Mouse (Mus musculus): ENCODE data around the gene Kalrn.

Kalrn gene

DNA sequence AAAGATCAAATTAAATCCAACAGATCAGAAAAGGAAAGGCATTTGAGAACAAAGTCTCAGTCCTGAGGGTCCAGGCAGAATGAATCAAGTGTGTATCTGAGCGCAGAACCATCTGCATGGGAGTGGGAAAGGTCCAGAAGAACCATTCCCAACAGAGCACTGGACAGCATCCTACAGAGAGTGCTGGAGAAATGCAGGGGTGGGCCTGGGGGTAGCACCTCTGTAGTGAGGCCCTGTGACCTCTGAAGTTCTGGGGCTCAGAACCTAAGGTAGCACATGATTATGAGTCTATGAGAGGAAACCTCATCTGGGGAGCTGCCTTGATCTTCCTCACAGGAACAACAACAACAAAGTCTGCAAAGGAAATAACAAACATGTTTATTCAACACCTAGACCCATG, 20.6 kb downstream of the Kalrn start:
- no peak for DNase-seq

DNA sequence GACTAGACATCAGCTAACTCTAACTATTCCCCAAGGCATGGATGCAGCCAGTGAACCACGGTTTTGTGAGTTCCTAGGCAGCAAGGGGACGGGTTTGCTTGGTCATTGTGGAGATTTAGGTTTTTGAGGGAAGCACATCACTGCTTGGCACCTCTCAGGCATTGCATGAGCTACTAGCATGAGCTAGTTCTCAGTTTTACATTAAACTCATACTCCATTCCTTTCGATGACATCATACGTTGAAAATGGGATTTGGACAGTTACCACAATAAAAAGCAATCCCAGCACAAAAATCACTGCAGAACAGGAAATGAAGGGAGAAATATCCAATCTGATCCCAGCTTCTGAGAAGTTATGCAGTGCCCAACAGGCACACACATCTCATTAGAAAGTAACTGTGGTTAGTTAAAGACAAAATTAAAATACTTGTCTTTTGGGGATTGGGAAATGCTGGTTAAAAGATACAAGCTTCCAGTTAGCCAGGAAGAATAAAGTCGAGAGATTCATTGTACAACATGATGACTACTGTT, 23.8 kb downstream of the Kalrn start:
- DNase-seq: no peak

DNA sequence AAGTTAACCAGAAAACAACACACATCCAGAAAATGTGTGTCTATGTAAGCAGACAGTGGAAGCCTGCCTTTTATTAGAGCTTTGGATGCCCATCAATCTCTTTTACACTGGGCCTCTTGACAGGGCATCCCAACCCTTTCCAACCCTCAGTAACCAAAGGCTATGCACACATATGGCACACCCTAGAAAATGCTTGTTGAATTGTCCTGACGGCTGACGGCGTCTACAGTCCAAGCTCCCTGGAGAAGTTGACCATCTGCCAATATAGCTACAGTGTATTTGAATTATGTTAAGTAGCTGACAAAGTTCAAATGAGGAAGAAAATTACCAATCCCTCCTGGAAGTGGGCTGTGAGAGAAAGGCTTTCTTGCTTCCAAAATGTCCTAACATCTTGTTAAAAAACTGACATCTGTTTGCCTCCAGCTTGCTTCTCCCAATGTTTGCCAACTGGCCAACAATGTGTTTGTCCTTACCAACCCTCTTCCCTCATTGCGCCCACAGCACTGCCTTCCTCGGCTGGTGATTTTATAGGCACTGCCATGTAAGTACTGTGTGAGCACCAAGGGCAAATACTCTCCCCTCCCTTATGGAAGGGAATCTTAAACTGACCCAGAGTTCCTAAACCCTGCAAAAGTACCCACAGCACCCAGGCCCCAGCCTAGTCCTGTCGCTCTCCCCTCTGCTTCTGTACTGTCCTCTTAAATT, 26.4 kb downstream of the Kalrn start:
- DNase-seq: no peak

DNA sequence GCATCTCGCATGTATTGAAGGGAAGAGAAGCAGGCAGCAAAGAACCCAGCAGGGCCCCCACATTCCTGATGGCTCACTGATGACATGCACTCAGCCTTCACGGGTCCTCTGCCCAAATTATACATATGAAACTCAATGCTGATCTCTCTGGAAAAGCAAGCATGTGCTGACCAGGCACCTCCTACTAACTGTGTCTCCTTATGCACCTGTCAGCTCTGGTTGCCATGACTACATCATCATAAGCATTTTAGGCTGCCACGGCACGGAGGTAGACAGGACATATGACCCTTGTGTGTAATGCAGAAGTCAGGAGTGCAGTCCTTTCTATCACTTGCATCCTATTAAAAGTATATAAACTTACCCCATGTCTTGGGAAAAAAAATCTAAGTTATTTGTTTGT, 29.6 kb downstream of the Kalrn start:
- no peak for DNase-seq

GRCm38 (mm10) chr16:34542341-34542740, 31.0 kb downstream of the Kalrn start:
- no peak for DNase-seq

GRCm38 (mm10) chr16:34538679-34539185, 34.6 kb downstream of the Kalrn start:
- DNase-seq: no peak

GRCm38 (mm10) chr16:34536300-34536699, 37.0 kb downstream of the Kalrn start:
- DNase-seq: no peak

- peak; percentile 24 to 47 for DNase-seq
Observed at GRCm38 (mm10) chr16:34535135-34535534, 38.2 kb downstream of the Kalrn start.

- DNase-seq: peak in 1 of 2 experiments; percentile 53
Observed at GRCm38 (mm10) chr16:34531506-34531905, 41.8 kb downstream of the Kalrn start.

DNA sequence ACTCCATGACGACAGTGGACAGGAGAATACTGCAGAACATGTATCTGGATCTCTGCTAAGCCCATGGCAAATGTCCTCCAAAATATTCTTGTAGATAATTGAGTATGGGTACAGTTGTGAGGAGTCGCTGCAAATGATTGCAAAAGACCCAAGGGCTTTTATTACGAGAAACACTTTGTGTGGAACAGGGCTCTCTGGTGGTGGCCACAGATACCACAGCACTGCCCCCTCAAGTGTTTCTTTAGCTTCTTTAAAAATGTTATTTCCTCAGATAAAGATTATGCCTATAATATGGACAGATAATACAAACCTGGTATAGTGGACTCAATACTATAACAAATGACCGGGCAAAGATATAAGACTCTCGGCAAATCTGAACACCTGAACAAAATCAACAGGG, 43.3 kb downstream of the Kalrn start:
- DNase-seq: no peak

DNA sequence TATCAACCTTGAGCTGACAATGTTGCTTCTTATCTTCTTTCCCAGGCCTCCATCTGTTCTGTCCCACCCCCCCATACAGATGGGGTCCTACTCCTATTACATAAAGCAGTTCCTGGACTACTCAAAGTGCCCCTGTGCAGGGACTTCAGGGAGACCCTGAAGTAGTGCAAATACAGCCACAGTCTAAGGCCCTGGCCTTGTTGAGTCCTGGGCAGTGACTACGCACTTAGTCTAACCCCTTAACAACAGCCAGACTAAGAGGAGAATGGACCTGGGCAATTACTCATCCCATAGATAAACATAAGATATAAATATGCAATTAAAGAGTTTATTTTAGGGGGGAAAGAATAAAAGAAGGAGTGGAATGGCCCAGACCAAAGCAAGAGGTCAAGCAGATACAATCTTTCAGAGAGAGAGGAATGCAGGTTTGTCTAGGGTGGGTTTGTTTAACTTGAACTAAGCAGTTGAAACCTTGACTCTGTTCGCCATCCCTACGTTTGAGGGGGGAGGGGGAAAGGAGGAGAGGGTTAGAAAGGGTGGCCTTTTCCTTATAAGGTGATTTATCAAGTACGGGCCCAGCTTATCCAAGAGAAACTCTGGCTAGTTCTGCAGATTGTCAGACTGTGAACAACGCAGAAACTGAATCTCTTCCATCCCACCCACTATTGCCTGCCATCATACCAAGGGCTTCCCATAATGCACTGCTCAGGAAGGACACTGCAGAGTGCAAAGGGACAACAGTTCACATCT, 44.9 kb downstream of the Kalrn start:
- DNase-seq: no peak

- no peak for DNase-seq
Observed at GRCm38 (mm10) chr16:34526378-34526777, 47.0 kb downstream of the Kalrn start.

- no peak for DNase-seq
Observed at GRCm38 (mm10) chr16:34525866-34526265, 47.5 kb downstream of the Kalrn start.

- DNase-seq: no peak
Observed at GRCm38 (mm10) chr16:34525205-34525604, 48.1 kb downstream of the Kalrn start.

GRCm38 (mm10) chr16:34521061-34521460, 52.3 kb downstream of the Kalrn start:
- DNase-seq: no peak

DNA sequence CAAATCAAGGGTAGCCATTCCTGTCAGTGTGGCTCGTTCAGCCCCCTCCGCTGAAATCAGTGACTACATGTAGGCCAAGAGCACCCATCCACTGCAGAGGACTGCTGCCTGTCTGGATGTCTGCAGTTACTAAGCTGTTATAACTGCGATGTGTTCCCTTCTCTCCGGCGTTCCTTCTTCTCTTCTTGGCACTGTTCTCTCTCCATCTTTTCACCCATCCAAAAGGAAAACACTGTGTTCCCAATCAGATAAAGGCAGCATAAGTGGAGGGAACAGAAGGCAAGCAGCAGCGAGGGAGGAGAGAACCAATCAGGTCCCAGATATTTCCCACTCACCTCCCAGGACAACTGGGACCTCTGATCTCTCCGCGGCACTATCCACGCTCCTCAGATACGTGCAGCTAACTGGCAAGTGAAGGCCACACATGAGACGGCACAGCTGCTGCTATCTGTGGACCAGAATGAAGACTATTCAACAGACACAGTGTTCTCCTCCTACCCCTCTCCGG, 56.4 kb downstream of the Kalrn start:
- DNase-seq: no peak

DNA sequence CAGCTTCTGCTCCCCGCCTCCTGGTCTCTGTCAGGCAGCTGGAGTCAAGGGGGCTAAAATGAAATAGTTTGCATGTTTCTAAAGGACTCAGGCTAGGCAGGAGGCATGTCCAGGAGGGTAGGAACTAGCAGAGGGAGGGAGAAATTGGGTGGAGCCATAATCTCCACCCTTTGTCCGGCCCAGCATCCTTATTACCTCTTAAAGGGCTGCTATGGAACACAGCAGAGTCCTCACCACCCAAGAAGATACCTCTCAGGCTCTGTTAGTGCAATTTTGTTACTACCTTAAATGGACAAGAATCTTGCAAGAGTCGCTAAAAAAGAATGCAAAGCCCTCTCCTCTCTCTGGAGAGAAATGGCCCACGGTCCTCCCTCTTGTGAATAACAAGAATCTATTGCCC, 57.8 kb downstream of the Kalrn start:
- DNase-seq: no peak

GRCm38 (mm10) chr16:34513956-34514593, 59.3 kb downstream of the Kalrn start:
- DNase-seq: no peak

- no peak for DNase-seq
Observed at GRCm38 (mm10) chr16:34512326-34512725, 61.0 kb downstream of the Kalrn start.

GRCm38 (mm10) chr16:34508125-34508524, 65.2 kb downstream of the Kalrn start:
- no peak for DNase-seq

- no peak for DNase-seq
Observed at GRCm38 (mm10) chr16:34506048-34506447, 67.3 kb downstream of the Kalrn start.

DNA sequence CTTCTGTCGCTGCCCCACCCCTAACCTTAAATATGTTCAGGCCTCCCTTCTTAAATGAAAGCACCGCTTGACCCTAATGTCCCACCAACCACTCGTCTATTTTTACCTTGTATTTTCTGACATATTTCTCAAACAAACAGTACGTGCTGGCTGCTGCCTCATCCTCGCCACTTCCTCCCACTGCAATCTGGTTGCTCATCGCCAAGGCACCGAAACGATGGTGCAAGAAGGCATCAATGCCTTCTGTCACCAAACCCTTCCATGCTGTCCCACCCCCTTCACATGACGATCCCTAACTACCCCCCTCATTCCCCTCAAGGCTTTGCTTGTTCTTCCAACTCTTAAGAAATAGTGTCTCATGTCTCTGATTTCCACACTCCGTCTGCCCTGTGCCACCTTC, 69.1 kb downstream of the Kalrn start:
- DNase-seq: no peak

- DNase-seq: no peak
Observed at GRCm38 (mm10) chr16:34502110-34502509, 71.2 kb downstream of the Kalrn start.
